Mouse (Mus musculus) erythroblast, embryonic 14.5 days (primary cell): ENCODE measurements at regions not wholly inside any gene's neighbourhood (a gene's known extent, or its start where the extent isn't known, plus 50 kb on each side); places are given as distances from the start of the nearest gene placed in this dataset.

ENCODE experiments used
- H3K27me3 ChIP-seq: 2 replicates; pipeline ENCODE4 v1.6.1; 2012; ENCODE audit warnings: inconsistent platforms; ENCODE audit not compliant: control insufficient read depth
- H3K36me3 ChIP-seq: 2 replicates; pipeline ENCODE4 v1.6.1; 2012; ENCODE audit warnings: mild to moderate bottlenecking, inconsistent platforms; ENCODE audit not compliant: control insufficient read depth
- H3K4me1 ChIP-seq: 2 replicates; pipeline ENCODE4 v1.6.1; 2012; ENCODE audit warnings: inconsistent platforms; ENCODE audit not compliant: control insufficient read depth
- H3K4me3 ChIP-seq: replicated peaks from 2 replicates; pipeline ENCODE3; 2012; ENCODE audit warnings: moderate library complexity, mild to moderate bottlenecking, inconsistent platforms
- H3K9me3 ChIP-seq: 2 replicates; pipeline ENCODE4 v1.6.1; 2012; ENCODE audit warnings: low read length, inconsistent platforms, mixed read lengths; ENCODE audit not compliant: control insufficient read depth
- GATA1 ChIP-seq: IDR thresholded peaks from 2 replicates; pipeline ENCODE4 v1.6.1; 2012; ENCODE audit warnings: low read length, inconsistent platforms, mixed read lengths
- TAL1 ChIP-seq: IDR thresholded peaks from 3 replicates; pipeline ENCODE4 v1.6.1; 2012; ENCODE audit warnings: low read length, inconsistent platforms, mixed read lengths

DNA sequence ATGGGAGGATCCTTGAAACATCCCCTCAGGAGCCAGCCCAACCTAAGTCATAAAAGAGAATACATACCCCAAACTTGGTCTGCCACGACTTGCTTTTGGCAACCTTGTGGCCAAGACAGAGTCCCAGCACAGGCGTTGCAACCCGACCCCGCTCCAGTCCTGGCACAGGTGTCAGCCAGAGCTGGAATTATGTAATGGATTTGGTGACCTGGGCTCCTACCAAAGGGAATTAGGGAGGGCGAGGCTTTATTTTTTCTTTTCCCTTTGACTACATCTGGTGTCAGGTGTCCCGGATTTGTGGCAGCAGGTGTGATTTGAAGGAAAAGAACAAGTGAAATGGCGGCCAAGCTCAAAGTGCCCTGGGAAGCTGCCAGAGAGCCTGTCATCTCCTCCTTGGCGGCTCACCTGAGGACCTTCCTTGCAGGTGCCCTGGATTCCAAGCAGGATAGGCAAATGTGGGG, 212.9 kb downstream of the Mef2c start:
- Histone ChIP-seq H3K9me3 (no peaks in the 10 kb centered on the region), H3K4me1 (no peaks in the 10 kb centered on the region), H3K27me3 (peaks cover 95% of the 10 kb centered on the region), H3K4me3 (no peak overlapping the region), H3K36me3 (no peaks in the 10 kb centered on the region)
- TF ChIP-seq GATA1, result no peak
- no peak for TF ChIP-seq TAL1

GRCm38 (mm10) chr13:83717686-83718210, 213.9 kb downstream of the Mef2c start:
- Histone ChIP-seq H3K4me1 (no peaks in the 10 kb centered on the region), H3K9me3 (no peaks in the 10 kb centered on the region), H3K4me3 (no peak overlapping the region), H3K27me3 (peaks cover 99% of the 10 kb centered on the region), H3K36me3 (no peaks in the 10 kb centered on the region)
- no peak for TF ChIP-seq TAL1

GRCm38 (mm10) chr13:83718431-83719410, 214.9 kb downstream of the Mef2c start:
- Histone ChIP-seq H3K4me1 (no peaks in the 10 kb centered on the region), H3K36me3 (no peaks in the 10 kb centered on the region), H3K9me3 (no peaks in the 10 kb centered on the region), H3K4me3 (no peak overlapping the region), H3K27me3 (peaks cover 99% of the 10 kb centered on the region)
- no peak for TF ChIP-seq TAL1
- TF ChIP-seq GATA1, result no peak

DNA sequence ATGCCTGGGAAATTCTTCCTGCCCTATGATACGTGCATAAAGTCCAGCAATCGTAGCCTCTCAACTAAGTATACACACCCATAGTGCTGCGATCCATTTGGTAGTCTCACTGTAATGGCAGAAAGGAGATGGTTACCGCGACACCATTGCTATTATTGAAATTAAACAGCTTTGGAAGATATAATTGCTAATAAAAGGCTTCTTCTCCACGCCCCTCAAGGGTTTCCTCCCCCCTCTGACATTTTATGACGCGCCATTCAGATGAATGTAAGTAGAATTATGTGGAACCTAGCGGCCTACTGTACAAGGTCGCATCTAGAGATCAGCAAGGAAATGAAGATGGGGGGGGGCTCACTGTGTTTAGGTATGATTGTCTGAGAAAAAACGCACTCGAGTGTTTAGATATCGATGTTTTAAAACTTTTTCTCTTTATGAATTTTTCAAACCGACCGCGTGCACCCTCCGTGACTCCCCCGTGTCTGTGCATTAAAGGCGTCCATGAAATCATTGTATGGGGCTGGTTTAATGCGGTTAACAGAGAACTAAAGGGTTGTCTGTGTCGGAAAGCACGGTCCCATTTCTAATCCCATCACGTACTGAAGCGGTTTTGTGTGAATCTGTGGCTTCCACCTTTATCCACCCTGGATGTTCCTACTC, 215.9 kb downstream of the Mef2c start:
- no peaks in the 10 kb centered on the region for H3K36me3 ChIP-seq
- no peaks in the 10 kb centered on the region for H3K9me3 ChIP-seq
- H3K27me3 ChIP-seq, result peaks cover 98% of the 10 kb centered on the region
- no peaks in the 10 kb centered on the region for H3K4me1 ChIP-seq
- H3K4me3 ChIP-seq, result no peak overlapping the region
- TF ChIP-seq TAL1 (no peak), GATA1 (no peak)

GRCm38 (mm10) chr13:83720352-83720751, 216.5 kb downstream of the Mef2c start:
- no peaks in the 10 kb centered on the region for H3K4me1 ChIP-seq
- peaks cover 98% of the 10 kb centered on the region for H3K27me3 ChIP-seq
- TF ChIP-seq TAL1, result no peak
- H3K36me3 ChIP-seq, result no peaks in the 10 kb centered on the region
- H3K9me3 ChIP-seq, result no peaks in the 10 kb centered on the region
- no peak overlapping the region for H3K4me3 ChIP-seq

- Histone ChIP-seq H3K4me1 (no peaks in the 10 kb centered on the region), H3K27me3 (peaks cover 98% of the 10 kb centered on the region), H3K36me3 (no peaks in the 10 kb centered on the region), H3K4me3 (no peak overlapping the region), H3K9me3 (no peaks in the 10 kb centered on the region)
- TF ChIP-seq TAL1, result no peak
- no peak for TF ChIP-seq GATA1
Observed at GRCm38 (mm10) chr13:83720883-83721371, 217.1 kb downstream of the Mef2c start.

GRCm38 (mm10) chr13:83721563-83721962, 217.7 kb downstream of the Mef2c start:
- Histone ChIP-seq H3K4me3 (no peak overlapping the region), H3K9me3 (no peaks in the 10 kb centered on the region), H3K36me3 (no peaks in the 10 kb centered on the region), H3K27me3 (peaks cover 98% of the 10 kb centered on the region), H3K4me1 (no peaks in the 10 kb centered on the region)
- TF ChIP-seq TAL1 (no peak), GATA1 (no peak)

- Histone ChIP-seq H3K36me3 (no peaks in the 10 kb centered on the region), H3K4me3 (no peak overlapping the region), H3K27me3 (peaks cover 99% of the 10 kb centered on the region), H3K4me1 (no peaks in the 10 kb centered on the region), H3K9me3 (peaks cover under 1% of the 10 kb centered on the region; the same call in 1 of the 2 replicates)
- TF ChIP-seq TAL1 (no peak), GATA1 (no peak)
Observed at GRCm38 (mm10) chr13:83722241-83722640, 218.4 kb downstream of the Mef2c start.

DNA sequence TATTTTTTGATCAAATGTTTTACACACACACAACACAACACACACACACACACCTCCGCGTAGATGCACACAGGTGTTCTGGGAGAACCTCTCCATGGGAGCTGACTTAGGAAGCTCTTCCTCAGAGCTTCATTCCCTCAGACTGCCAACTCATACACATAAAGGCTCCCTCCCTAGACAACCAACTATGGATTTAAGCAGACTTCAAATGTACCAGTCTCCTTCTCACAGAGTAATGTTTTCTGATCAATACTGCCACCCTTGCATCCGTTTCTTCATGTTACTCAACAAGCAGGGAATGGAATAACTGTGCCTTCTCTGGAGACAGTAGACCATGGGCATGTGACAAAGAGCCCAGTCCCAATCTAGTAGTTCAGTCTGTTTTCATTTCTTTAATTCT, 219.0 kb downstream of the Mef2c start:
- Histone ChIP-seq H3K4me3 (no peak overlapping the region), H3K27me3 (peaks cover 99% of the 10 kb centered on the region), H3K36me3 (no peaks in the 10 kb centered on the region), H3K4me1 (no peaks in the 10 kb centered on the region), H3K9me3 (peaks cover 2% of the 10 kb centered on the region; the same call in 1 of the 2 replicates)
- no peak for TF ChIP-seq GATA1
- TF ChIP-seq TAL1, result no peak
